Mouse (Mus musculus) gastrocnemius, postnatal 4 days (tissue): ENCODE measurements around the gene Mpzl1. TPM values are rescaled to one million over a fixed set of nuclear protein-coding genes. Genes with fewer than 3 reads are reported as not detected.
"Not testable (repeated sequence)": the region's sequence is repeated elsewhere in the genome, so short reads cannot be mapped to it uniquely, and the experiment has no call there.

Experiments
- DNase-seq, 2 experiments: peaks; one replicate each; pipeline ENCODE4 v3.0.0; 2021 to 2022; ENCODE audit warnings: low spot score in 2 of 2, mixed read lengths in 2 of 2
- long read RNA-seq, 2 experiments: library from polyadenylated mRNA; stranded (forward); transcript quantifications; one replicate each; pipeline ENCODE4 v2.0.0; 2021
- total RNA-seq, 2 experiments: library from RNA; stranded (reverse); gene quantifications; 2 replicates each; pipeline ENCODE4 v1.2.3; 2021

Mpzl1 gene
- total RNA-seq = 10 to 100 TPM; 57.2 to 61.3 TPM
- long read RNA-seq, experiment 1, transcript Mpzl1-201 (5 exons, 2,171 nt) = minor isoform, 31 of 138 reads
- long read RNA-seq, experiment 1, transcript Mpzl1-202 (6 exons, 2,285 nt) = major isoform, 95 of 138 reads
- long read RNA-seq, experiment 1, partial matches to known transcripts = 3 of 138 reads
- long read RNA-seq, experiment 1, other reads (novel, unspliced or antisense) = 8 of 138 reads
- long read RNA-seq, experiment 2, transcript Mpzl1-201 (5 exons, 2,171 nt) = minor isoform, 28 of 179 reads
- long read RNA-seq, experiment 2, transcript Mpzl1-202 (6 exons, 2,285 nt) = major isoform, 122 of 179 reads
- long read RNA-seq, experiment 2, partial matches to known transcripts = 3 of 179 reads
- long read RNA-seq, experiment 2, other reads (novel, unspliced or antisense) = 25 of 179 reads

- DNase-seq = peak; percentile 98 to 99
Observed at GRCm38 (mm10) chr1:165634151-165634884, at the start of gene Mpzl1. Mpzl1 (minus strand) TSS chr1:165634538.

- no peak for DNase-seq
Observed at GRCm38 (mm10) chr1:165682056-165682853, 47.9 kb upstream of the Mpzl1 start.

GRCm38 (mm10) chr1:165681045-165681794, 46.9 kb upstream of the Mpzl1 start:
- DNase-seq = no peak

GRCm38 (mm10) chr1:165680086-165680485, 45.7 kb upstream of the Mpzl1 start:
- not testable (repeated sequence) for DNase-seq

- no peak for DNase-seq
Observed at GRCm38 (mm10) chr1:165679618-165679997, 45.3 kb upstream of the Mpzl1 start.

- DNase-seq = no peak
Observed at GRCm38 (mm10) chr1:165678861-165679617, 44.7 kb upstream of the Mpzl1 start.

- DNase-seq = no peak
Observed at GRCm38 (mm10) chr1:165677558-165677957, 43.2 kb upstream of the Mpzl1 start.

- DNase-seq = no peak
Observed at GRCm38 (mm10) chr1:165676993-165677392, 42.7 kb upstream of the Mpzl1 start.

GRCm38 (mm10) chr1:165675167-165675566, 40.8 kb upstream of the Mpzl1 start:
- no peak for DNase-seq

GRCm38 (mm10) chr1:165672355-165672754, 38.0 kb upstream of the Mpzl1 start:
- DNase-seq = no peak

- DNase-seq = no peak
Observed at GRCm38 (mm10) chr1:165670056-165670455, 35.7 kb upstream of the Mpzl1 start.

GRCm38 (mm10) chr1:165668904-165669303, 34.6 kb upstream of the Mpzl1 start:
- no peak for DNase-seq

GRCm38 (mm10) chr1:165667380-165667779, 33.0 kb upstream of the Mpzl1 start:
- no peak for DNase-seq

GRCm38 (mm10) chr1:165666944-165667343, 32.6 kb upstream of the Mpzl1 start:
- DNase-seq = no peak

GRCm38 (mm10) chr1:165665758-165666157, 31.4 kb upstream of the Mpzl1 start:
- DNase-seq = no peak

GRCm38 (mm10) chr1:165663277-165663676, 28.9 kb upstream of the Mpzl1 start:
- no peak for DNase-seq

- no peak for DNase-seq
Observed at GRCm38 (mm10) chr1:165662426-165663192, 28.3 kb upstream of the Mpzl1 start.

- no peak for DNase-seq
Observed at GRCm38 (mm10) chr1:165661725-165662124, 27.4 kb upstream of the Mpzl1 start.

GRCm38 (mm10) chr1:165661191-165661590, 26.9 kb upstream of the Mpzl1 start:
- DNase-seq = no peak
